Mouse (Mus musculus) hindbrain, embryonic 11.5 days (tissue): Measurements from ENCODE around the gene Shprh. TPM values are rescaled to one million over a fixed set of nuclear protein-coding genes. Genes with fewer than 3 reads are reported as not detected.
"Not testable (repeated sequence)": the region's sequence is repeated elsewhere in the genome, so short reads cannot be mapped to it uniquely, and the experiment has no call there.

ENCODE experiments used
- ATAC-seq: fragments of 200-750 bp; cut with Nextera tagmentation; 2 replicates; pipeline ENCODE4 v1.8.0; 2017; ENCODE audit warnings: mild to moderate bottlenecking, moderate TSS enrichment, moderate library complexity; ENCODE audit not compliant: low FRiP score
- DNase-seq: peaks from one replicate; pipeline ENCODE4 v3.0.0-alpha.2; 2015; ENCODE audit warnings: low spot score
- H3K27ac ChIP-seq: fragments of 300-500 bp; sonication (generic); 2 replicates; pipeline ENCODE4 v1.5.1; 2014; ENCODE audit warnings: mild to moderate bottlenecking, low read depth, low read length
- H3K27me3 ChIP-seq: fragments of 300-500 bp; sonication (generic); 2 replicates; pipeline ENCODE4 v1.6.1; 2014; ENCODE audit warnings: mild to moderate bottlenecking, low read length, moderate library complexity, mixed read lengths; ENCODE audit not compliant: control insufficient read depth, insufficient read depth
- H3K36me3 ChIP-seq: fragments of 300-500 bp; sonication (generic); 2 replicates; pipeline ENCODE4 v1.6.1; 2014; ENCODE audit warnings: mild to moderate bottlenecking, low read length, moderate library complexity, mixed read lengths; ENCODE audit not compliant: control insufficient read depth, insufficient read depth
- H3K4me1 ChIP-seq: fragments of 300-500 bp; sonication (generic); replicated peaks from 2 replicates; pipeline ENCODE4 v1.6.1; 2014; ENCODE audit warnings: low read length, mixed read lengths; ENCODE audit not compliant: control insufficient read depth, insufficient read depth
- H3K4me2 ChIP-seq: fragments of 300-500 bp; sonication (generic); replicated peaks from 2 replicates; pipeline ENCODE4 v1.6.1; 2014; ENCODE audit warnings: mild to moderate bottlenecking, low read depth, low read length
- H3K4me3 ChIP-seq: fragments of 300-500 bp; sonication (generic); 2 replicates; pipeline ENCODE4 v1.5.1; 2014; ENCODE audit warnings: low read depth, low read length
- H3K9ac ChIP-seq: fragments of 300-500 bp; sonication (generic); 2 replicates; pipeline ENCODE4 v1.6.1; 2014; ENCODE audit warnings: low read depth, low read length
- H3K9me3 ChIP-seq: fragments of 300-500 bp; sonication (generic); 2 replicates; pipeline ENCODE4 v1.6.1; 2016; ENCODE audit warnings: low read length; ENCODE audit not compliant: control insufficient read depth
- WGBS: fragments of 180-500 bp; shearing (Covaris S2); extraction: QIAGEN DNeasy Blood & Tissue Kit; methylation state at CpG from one replicate; pipeline ENCODE4 v1.1.7; 2014; 5-methylcytosine and 5-hydroxymethylcytosine counted together
- polyA plus RNA-seq: library from polyadenylated mRNA; unstranded; fragments of >200 nt; fragmentation: Nextera tagmentation; extraction: Ambion mirVana; gene quantifications from 2 replicates; pipeline ENCODE4 v1.2.1, GENCODE M21; 2014

Gene Shprh
- polyA plus RNA-seq, 1 experiment from 2014 or later = 33.6 TPM

DNA sequence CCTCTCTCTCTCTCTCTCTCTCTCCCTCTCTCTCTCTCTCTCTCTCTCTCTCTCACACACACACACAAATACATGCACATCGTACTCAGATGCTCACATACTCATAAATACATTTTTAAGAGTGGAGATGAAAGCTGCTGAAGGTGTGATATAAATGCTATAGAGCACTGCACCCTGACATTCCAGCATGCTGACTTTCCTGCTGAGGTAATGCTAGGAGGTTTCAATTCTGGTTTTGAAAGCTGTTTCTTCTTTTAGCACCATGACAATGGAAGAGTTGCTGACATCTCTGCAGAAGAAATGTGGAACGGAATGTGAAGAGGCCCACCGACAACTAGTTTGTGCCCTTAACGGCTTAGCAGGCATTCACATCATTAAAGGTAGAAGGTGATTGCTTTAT lies 22.4 kb downstream of the Shprh start:
- no peaks in the 10 kb centered on the region for H3K27me3 ChIP-seq
- no peaks in the 10 kb centered on the region for H3K4me1 ChIP-seq
- H3K36me3 ChIP-seq = peaks cover 9% of the 10 kb centered on the region; the same call in 1 of the 2 replicates
- ATAC-seq (no peak), DNase-seq (no peak)
- no peaks in the 10 kb centered on the region for H3K9me3 ChIP-seq
- H3K9ac ChIP-seq = no peak overlapping the region
- 93% methylated on average over 4 of the region's 4 CpGs for WGBS
- no peak overlapping the region for H3K4me3 ChIP-seq
- no peak overlapping the region for H3K4me2 ChIP-seq
- no peak overlapping the region for H3K27ac ChIP-seq

- Histone ChIP-seq H3K27me3 (no peaks in the 10 kb centered on the region), H3K36me3 (peaks cover 9% of the 10 kb centered on the region; the same call in 1 of the 2 replicates), H3K4me2 (no peak overlapping the region), H3K4me1 (no peaks in the 10 kb centered on the region), H3K9me3 (no peaks in the 10 kb centered on the region), H3K4me3 (no peak overlapping the region), H3K27ac (no peak overlapping the region), H3K9ac (no peak overlapping the region)
- ATAC-seq (no peak), DNase-seq (no peak)
Observed at GRCm38 (mm10) chr10:11172519-11172918, 23.3 kb downstream of the Shprh start.

- WGBS = 93% methylated on average over 8 of the region's 8 CpGs
- Histone ChIP-seq H3K9me3 (no peaks in the 10 kb centered on the region), H3K4me1 (no peaks in the 10 kb centered on the region)
Observed at GRCm38 (mm10) chr10:11175801-11176482, 26.7 kb downstream of the Shprh start.

GRCm38 (mm10) chr10:11180077-11180476 lies 30.9 kb downstream of the Shprh start:
- Histone ChIP-seq H3K27ac (no peak overlapping the region), H3K4me2 (no peak overlapping the region), H3K27me3 (no peaks in the 10 kb centered on the region), H3K9ac (no peak overlapping the region), H3K36me3 (no peaks in the 10 kb centered on the region), H3K4me1 (no peaks in the 10 kb centered on the region), H3K9me3 (no peaks in the 10 kb centered on the region), H3K4me3 (no peak overlapping the region)
- DNase-seq = no peak
- 94% methylated on average over 5 of the region's 5 CpGs for WGBS
- ATAC-seq = no peak

More at GRCm38 (mm10) chr10:11175801-11176482, 26.7 kb downstream of the Shprh start:
- DNase-seq = no peak
- Histone ChIP-seq H3K9ac (no peak overlapping the region), H3K27me3 (no peaks in the 10 kb centered on the region), H3K4me3 (no peak overlapping the region), H3K36me3 (peaks cover 9% of the 10 kb centered on the region; the same call in 1 of the 2 replicates), H3K4me2 (no peak overlapping the region), H3K27ac (no peak overlapping the region)
- ATAC-seq = no peak

DNA sequence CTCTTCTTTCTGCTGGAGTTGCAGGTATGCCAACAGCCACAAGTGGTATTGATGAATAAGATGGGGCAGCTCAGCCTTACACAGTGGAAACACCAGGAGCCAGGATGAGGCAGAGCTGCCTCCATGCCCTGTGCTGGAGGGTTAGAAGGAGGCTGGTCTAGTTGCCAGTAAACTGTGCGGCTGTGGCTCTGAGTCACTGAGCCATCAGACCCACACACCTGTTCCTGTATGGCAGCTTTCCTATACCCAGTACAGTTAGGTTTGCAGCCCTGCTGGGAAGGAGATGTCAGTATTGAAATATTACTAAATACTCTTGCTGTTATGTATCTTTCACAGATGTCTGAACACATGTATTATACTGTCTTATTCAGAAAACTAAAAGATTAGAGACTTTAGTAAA lies 48.1 kb downstream of the Shprh start:
- no peak for ATAC-seq
- Histone ChIP-seq H3K36me3 (0 out of 2 replicates have a peak, but pooled peaks cover 3% of the 10 kb centered on the region), H3K27me3 (no peaks in the 10 kb centered on the region), H3K9me3 (no peaks in the 10 kb centered on the region), H3K4me2 (no peak overlapping the region), H3K4me3 (no peak overlapping the region), H3K4me1 (no peaks in the 10 kb centered on the region), H3K9ac (no peak overlapping the region), H3K27ac (no peak overlapping the region)
- WGBS = 84% methylated on average over 1 of the region's 1 CpGs
- no peak for DNase-seq

- Histone ChIP-seq H3K36me3 (0 out of 2 replicates have a peak, but pooled peaks cover 3% of the 10 kb centered on the region), H3K4me3 (no peak overlapping the region), H3K9me3 (no peaks in the 10 kb centered on the region)
Observed at GRCm38 (mm10) chr10:11198346-11198745, 49.1 kb downstream of the Shprh start.

DNA sequence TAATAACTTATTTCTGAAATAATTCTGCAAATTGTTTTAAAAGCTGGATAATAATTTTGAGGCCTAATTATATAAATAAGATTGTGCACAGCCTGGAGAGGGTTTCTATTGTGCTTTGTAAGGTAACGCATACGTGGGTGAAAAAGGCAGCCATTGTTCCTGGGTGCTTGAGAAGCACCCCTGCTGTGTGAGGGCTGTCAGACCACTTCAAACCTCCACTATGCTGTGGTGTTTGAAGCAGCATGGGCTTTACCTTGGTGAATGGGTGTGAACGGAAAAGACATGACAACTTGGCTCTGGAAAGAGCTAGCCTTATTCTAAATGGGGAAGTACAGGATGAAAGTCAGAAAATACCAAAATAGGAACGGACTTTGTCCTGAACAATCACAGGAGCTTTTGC lies 50.8 kb downstream of the Shprh start:
- Histone ChIP-seq H3K9me3 (no peaks in the 10 kb centered on the region), H3K36me3 (0 out of 2 replicates have a peak, but pooled peaks cover 3% of the 10 kb centered on the region)
- 56% methylated on average over 4 of the region's 4 CpGs for WGBS

More at GRCm38 (mm10) chr10:11198346-11198745, 49.1 kb downstream of the Shprh start:
- no peak for ATAC-seq
- H3K4me2 ChIP-seq = no peak overlapping the region
- no peak for DNase-seq
- H3K9ac ChIP-seq = no peak overlapping the region
- H3K27me3 ChIP-seq = no peaks in the 10 kb centered on the region
- no peak overlapping the region for H3K27ac ChIP-seq
- WGBS = 94% methylated on average over 2 of the region's 2 CpGs
- no peaks in the 10 kb centered on the region for H3K4me1 ChIP-seq

DNA sequence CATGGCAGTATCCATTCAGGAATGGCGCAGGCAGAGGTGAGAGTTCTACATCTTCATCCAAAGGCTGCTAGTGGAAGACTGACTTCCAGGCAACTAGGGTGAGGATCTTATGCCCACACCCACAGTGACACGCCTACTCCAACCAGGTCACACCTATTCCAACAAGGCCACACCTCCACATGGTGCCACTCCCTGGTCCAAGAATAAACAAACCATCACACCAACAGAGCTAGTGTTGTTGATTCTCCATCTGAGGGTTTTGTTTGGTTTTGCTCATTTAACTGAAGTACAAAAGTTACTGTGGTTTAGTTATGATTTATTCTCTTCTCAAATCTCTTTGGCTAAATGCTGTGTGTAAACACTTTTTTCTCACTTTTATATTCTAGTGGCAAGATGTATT lies 56.7 kb downstream of the Shprh start:
- H3K9ac ChIP-seq, H3K4me2 ChIP-seq, ATAC-seq, H3K36me3 ChIP-seq, DNase-seq, H3K27me3 ChIP-seq, H3K27ac ChIP-seq, H3K4me1 ChIP-seq, H3K9me3 ChIP-seq, H3K4me3 ChIP-seq: not testable (repeated sequence)
- 88% methylated on average over 2 of the region's 2 CpGs for WGBS

More for the DNA sequence above, 50.8 kb downstream of the Shprh start:
- DNase-seq = no peak
- H3K27me3 ChIP-seq = no peaks in the 10 kb centered on the region
- no peak overlapping the region for H3K4me3 ChIP-seq
- H3K27ac ChIP-seq = no peak overlapping the region
- H3K9ac ChIP-seq = no peak overlapping the region
- no peak for ATAC-seq
- H3K4me1 ChIP-seq = no peaks in the 10 kb centered on the region
- H3K4me2 ChIP-seq = no peak overlapping the region

DNA sequence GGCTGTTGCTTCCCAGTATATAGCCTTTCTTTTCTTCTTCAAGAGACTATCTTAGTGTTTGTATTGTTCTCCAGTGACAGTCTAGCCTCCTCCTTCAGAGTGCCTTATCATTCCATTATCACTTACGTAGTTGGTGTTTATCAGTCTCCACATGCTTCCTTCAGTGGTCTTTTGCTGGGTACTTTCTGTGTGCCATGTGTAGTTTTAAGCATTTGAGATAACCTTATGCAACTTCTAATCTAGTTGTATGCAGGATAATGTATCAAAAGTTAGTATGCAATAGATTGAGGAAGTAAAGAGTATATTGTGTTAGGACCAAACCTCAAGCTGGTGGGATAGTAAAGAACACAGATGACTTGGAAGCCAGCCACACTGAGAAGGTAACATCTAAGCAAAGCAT lies 59.4 kb downstream of the Shprh start:
- Histone ChIP-seq H3K9ac (no peak overlapping the region), H3K4me1 (no peaks in the 10 kb centered on the region), H3K9me3 (no peaks in the 10 kb centered on the region), H3K4me2 (no peak overlapping the region), H3K4me3 (no peak overlapping the region), H3K27ac (no peak overlapping the region), H3K36me3 (peaks cover 8% of the 10 kb centered on the region), H3K27me3 (no peaks in the 10 kb centered on the region)
- 89% methylated on average over 1 of the region's 1 CpGs for WGBS
- no peak for DNase-seq
- no peak for ATAC-seq
